Comparison of ENCODE assay signal across 27 mouse cellular contexts in the genomic region with DNA sequence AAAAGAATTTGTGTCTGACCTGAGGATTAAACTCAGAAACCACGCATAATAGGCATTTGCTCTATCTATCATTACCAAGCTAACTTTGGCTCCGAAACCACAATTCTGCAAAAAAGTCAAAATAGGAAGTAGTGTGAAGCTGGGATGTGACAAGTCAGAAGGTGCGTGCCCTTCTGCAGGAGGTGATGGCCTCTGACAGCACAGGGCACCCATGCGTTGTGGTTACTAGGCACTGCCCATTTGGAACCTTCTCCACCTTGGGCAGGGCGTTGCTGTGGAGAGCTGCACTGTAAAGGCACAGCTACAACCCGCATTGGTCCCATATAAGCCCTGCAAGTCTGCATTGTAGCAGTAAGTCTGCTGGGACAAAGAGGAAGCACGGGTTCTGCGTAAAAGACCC. TPM values are rescaled to one million over a fixed set of nuclear protein-coding genes. Genes with fewer than 3 reads are reported as not detected.
A peak's percentile ranks its signal among the peaks of the same experiment; 100 is the strongest.
DNase-seq lines count a peak whose midpoint lies in the region; ATAC-seq and TF ChIP-seq lines count a peak whose summit lies in the region.
"Had no signal": no experiment of that assay in that cellular context is flagged by ENCODE, and none has a peak within 500 bp of the region (broad histone marks: within the 10 kb centered on the region; RNA-seq: fewer than 3 reads in every experiment).

No protein-coding gene starts in this region.

- DNase-seq in 416B (ENCODE audit: low read depth) (peak; percentile 24), MEL-GATA-1-ER (ENCODE audit: extremely low read depth, low read depth) (peak; percentile 19)
- no peak for DNase-seq in thymus, postnatal 36 days
- no peak for DNase-seq in ovary, postnatal 10 days (ENCODE audit: low spot score)
- DNase-seq in left cerebral cortex, adult 2 months (ENCODE audit: extremely low spot score in 1 of 2, low spot score in 2 of 2): no peak
- DNase-seq: adrenal gland, postnatal 25 days; cerebellum, adult 18-20 months; cerebellum, postnatal 14 days; forebrain, postnatal 0 days; gastrocnemius, postnatal 25 days; heart, adult 2 months; heart, postnatal 14 days; kidney, adult 8-10 months; kidney, postnatal 10 days; lung, adult 18-20 months; lung, postnatal 14 days; right cerebral cortex, postnatal 25 days; spleen, adult 18-20 months; thymus, adult 2 months had no signal

- ATAC-seq in hematopoietic stem cell, adult 5-6 weeks (replicated peaks in 1 of 2; ENCODE audit: insufficient read depth in 1 of 2, low FRiP score in 2 of 2, low TSS enrichment in 1 of 2, low read depth in 1 of 2, poor library complexity in 2 of 2, severe bottlenecking in 2 of 2): peak; percentile 91 to 92
- ATAC-seq in neutrophil, adult 5-6 weeks (ENCODE audit: extremely low read depth, insufficient number of reproducible peaks, low FRiP score, poor library complexity, severe bottlenecking): peak; percentile 9; the same call in 1 of the 2 replicates
- ATAC-seq: forebrain, postnatal 0 days had no signal

- no peak overlapping the region for H3K4me3 ChIP-seq in left cerebral cortex, adult 2 months
- H3K4me3 ChIP-seq: embryonic facial prominence, embryonic 12.5 days; heart, adult 2 months; heart, embryonic 13.5 days; hindbrain, embryonic 12.5 days; midbrain, embryonic 12.5 days; neural tube, embryonic 15.5 days; stomach, embryonic 15.5 days had no signal

- H3K27ac ChIP-seq in left cerebral cortex, adult 2 months: no peak overlapping the region
- H3K27ac ChIP-seq: embryonic facial prominence, embryonic 12.5 days; heart, adult 2 months; heart, embryonic 13.5 days; hindbrain, embryonic 12.5 days; midbrain, embryonic 12.5 days; neural tube, embryonic 15.5 days; stomach, embryonic 15.5 days had no signal

- intact Hi-C loops in left cerebral cortex, adult 2 months (cut with DNase I): no loop called here

- TF ChIP-seq CTCF in left cerebral cortex, adult 2 months (IDR thresholded peaks at IDR 0.05): no peak

RNA-seq across cellular contexts. Expression of a gene that starts 57.8 kb away (rescaled TPM):
- 24.5 and 32.2 TPM in 2 replicates for total RNA-seq in hematopoietic stem cell, adult 5-6 weeks (2017)
- 2.1 and 4.2 TPM in 2 replicates for total RNA-seq in neutrophil, adult 5-6 weeks (2017)
- 10 to 100 TPM; 65.1 to 70.2 TPM for total RNA-seq in left cerebral cortex, adult 2 months (2021)

Comparison
In these comparisons a context has a peak if more than half of its experiments do, and no peak if none do; other contexts are left out.
1. DNase-seq: peak in 416B (single experiment) and MEL-GATA-1-ER (single experiment); none in thymus, postnatal 36 days (0 of 2), ovary, postnatal 10 days (single experiment) and left cerebral cortex, adult 2 months (0 of 2).